Mouse (Mus musculus) lung, embryonic 14.5 days (tissue): ENCODE results near the gene Sos1. TPM values are rescaled to one million over a fixed set of nuclear protein-coding genes. Genes with fewer than 3 reads are reported as not detected.

ENCODE experiments used
- ATAC-seq: fragments of 200-750 bp; cut with Nextera tagmentation; 2 replicates; pipeline ENCODE4 v1.8.0; 2017; ENCODE audit warnings: mild to moderate bottlenecking, moderate TSS enrichment, moderate library complexity; ENCODE audit not compliant: insufficient read depth
- DNase-seq: peaks from one replicate; pipeline ENCODE4 v3.0.0-alpha.2; 2015
- H3K27ac ChIP-seq: fragments of 300-500 bp; sonication (generic); 2 replicates; pipeline ENCODE4 v1.5.1; 2014; ENCODE audit warnings: low read depth, mild to moderate bottlenecking, moderate library complexity
- H3K27me3 ChIP-seq: fragments of 300-500 bp; sonication (generic); 2 replicates; pipeline ENCODE4 v1.6.1; 2014; ENCODE audit warnings: low read length, control low read depth; ENCODE audit not compliant: insufficient read depth
- H3K36me3 ChIP-seq: fragments of 300-500 bp; sonication (generic); 2 replicates; pipeline ENCODE4 v1.6.1; 2014; ENCODE audit warnings: control low read depth; ENCODE audit not compliant: insufficient read depth
- H3K4me1 ChIP-seq: fragments of 300-500 bp; sonication (generic); 2 replicates; pipeline ENCODE4 v1.6.1; 2014; ENCODE audit warnings: antibody characterized with exemption, control low read depth; ENCODE audit not compliant: insufficient read depth
- H3K4me2 ChIP-seq: fragments of 300-500 bp; sonication (generic); 2 replicates; pipeline ENCODE4 v1.6.1; 2014; ENCODE audit warnings: mild to moderate bottlenecking
- H3K4me3 ChIP-seq: fragments of 300-500 bp; sonication (generic); 2 replicates; pipeline ENCODE4 v1.5.1; 2014; ENCODE audit warnings: low read depth, low read length
- H3K9ac ChIP-seq: fragments of 300-500 bp; sonication (generic); 2 replicates; pipeline ENCODE4 v1.6.1; 2014
- H3K9me3 ChIP-seq: fragments of 300-500 bp; sonication (generic); 2 replicates; pipeline ENCODE4 v1.6.1; 2016; ENCODE audit warnings: low read depth, low read length, control low read depth
- CTCF ChIP-seq: IDR thresholded peaks from 2 replicates; pipeline ENCODE4 v1.5.1; 2016; ENCODE audit warnings: antibody characterized with exemption, low read depth
- WGBS: fragments of 180-500 bp; shearing (Covaris S2); extraction: QIAGEN DNeasy Blood & Tissue Kit; methylation state at CpG from one replicate; pipeline ENCODE4 v1.1.7; 2014; 5-methylcytosine and 5-hydroxymethylcytosine counted together
- polyA plus RNA-seq: library from polyadenylated mRNA; unstranded; fragments of >200 nt; fragmentation: Nextera tagmentation; extraction: Ambion mirVana; gene quantifications from 2 replicates; pipeline ENCODE4 v1.2.1, GENCODE M21; 2014

The Sos1 gene
- polyA plus RNA-seq, 1 experiment from 2014 or later: 8.5 TPM

DNA sequence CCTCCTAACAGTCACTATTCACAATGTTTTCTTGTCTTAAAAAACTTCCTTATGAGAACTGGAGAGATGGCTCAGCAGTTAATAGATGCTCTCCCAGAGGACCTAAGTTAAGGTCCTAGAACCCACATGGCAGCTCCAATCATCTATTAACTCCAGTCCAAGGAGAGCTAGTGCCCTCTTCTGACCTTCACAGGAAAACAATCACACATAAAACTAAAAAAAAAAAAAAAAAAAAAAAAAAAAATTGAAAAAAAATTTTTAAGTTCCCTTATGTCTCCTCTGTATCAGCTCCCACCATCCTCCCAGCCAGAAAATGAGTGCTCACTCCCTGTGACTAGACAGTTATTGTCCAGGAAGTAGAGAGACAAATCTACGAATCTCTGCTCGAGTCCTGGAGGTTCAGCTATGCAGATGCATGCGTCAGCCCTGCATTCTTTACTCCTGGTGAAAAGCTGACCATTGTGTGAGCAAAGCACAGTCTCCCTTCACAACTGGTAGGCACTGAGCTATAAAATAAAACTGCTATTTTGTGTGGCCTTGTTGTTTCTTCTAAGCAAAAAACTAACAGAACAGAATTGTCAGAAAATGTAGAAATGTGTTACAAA is 29.7 kb downstream of the Sos1 start:
- H3K27ac ChIP-seq: no peak overlapping the region
- 79% methylated on average over 3 of the region's 3 CpGs for WGBS

DNA sequence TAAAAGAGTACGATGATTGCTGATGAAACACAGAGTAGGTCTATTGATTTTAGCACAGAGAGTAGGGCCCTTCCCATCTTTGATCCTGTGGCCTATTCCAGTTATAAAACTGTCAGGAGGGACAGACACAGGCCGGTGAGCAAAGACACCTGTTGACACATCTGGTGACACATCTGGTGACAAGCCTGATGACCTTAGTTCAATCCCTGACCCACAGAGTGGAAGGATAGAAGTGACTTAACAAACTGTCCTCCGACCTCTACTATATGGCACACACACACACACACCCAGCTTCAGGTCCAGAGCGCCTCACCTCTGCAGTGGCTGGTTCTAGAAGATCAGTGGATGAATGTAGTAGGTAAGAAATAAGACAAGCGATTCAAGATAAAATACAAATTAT is 33.8 kb downstream of the Sos1 start:
- H3K9me3 ChIP-seq: no peaks in the 10 kb centered on the region
- no peak for ATAC-seq
- no peak overlapping the region for H3K4me2 ChIP-seq
- H3K36me3 ChIP-seq: peaks cover 62% of the 10 kb centered on the region
- H3K9ac ChIP-seq: no peak overlapping the region
- WGBS: 85% methylated on average over 5 of the region's 5 CpGs
- H3K27me3 ChIP-seq: no peaks in the 10 kb centered on the region
- no peak for DNase-seq
- TF ChIP-seq CTCF: no peak
- H3K4me1 ChIP-seq: no peaks in the 10 kb centered on the region
- no peak overlapping the region for H3K27ac ChIP-seq
- no peak overlapping the region for H3K4me3 ChIP-seq

More for the DNA sequence above, 29.7 kb downstream of the Sos1 start:
- no peak for TF ChIP-seq CTCF
- Histone ChIP-seq H3K27me3 (no peaks in the 10 kb centered on the region), H3K36me3 (peaks cover 35% of the 10 kb centered on the region), H3K4me2 (no peak overlapping the region), H3K4me3 (no peak overlapping the region), H3K4me1 (no peaks in the 10 kb centered on the region), H3K9ac (no peak overlapping the region), H3K9me3 (no peaks in the 10 kb centered on the region)
- no peak for DNase-seq
- ATAC-seq: no peak

DNA sequence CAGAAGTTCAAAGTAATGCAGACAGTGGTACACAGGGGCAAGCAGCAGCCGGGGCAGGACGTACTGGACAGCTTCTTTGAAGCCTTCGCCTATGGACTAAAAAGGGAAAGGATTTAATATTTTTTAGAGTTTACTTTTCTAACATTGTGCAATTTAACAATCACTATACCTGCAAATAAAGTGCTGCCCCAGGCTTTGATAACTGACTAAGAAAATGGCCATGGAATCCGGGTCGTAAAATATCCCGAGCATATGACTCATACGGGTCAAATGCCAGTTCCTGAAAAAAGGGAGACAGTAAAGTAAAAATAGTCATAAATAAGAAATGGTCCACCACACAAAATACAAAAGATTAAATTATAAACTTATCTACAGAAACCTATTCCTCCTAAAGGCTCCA is 34.8 kb downstream of the Sos1 start:
- TF ChIP-seq CTCF: no peak

DNA sequence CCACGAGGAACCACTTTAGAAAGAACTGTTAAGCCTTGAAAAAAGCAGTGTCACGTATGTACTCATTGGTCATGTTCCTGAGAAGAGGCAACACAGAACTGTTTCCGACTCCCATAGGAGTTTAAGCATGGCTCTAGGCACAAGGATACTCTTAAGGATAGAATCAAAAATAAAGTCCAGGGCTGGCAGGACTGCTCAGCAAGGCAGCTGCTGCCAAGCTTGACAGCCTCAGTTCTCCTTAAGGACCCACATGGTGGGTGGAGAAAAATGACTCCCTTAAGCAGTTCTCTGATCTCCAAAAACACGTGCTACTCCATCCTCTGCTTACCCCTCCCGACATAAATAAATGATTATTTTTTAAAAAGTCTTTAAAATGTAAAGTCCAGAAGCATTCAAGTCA is 44.6 kb downstream of the Sos1 start:
- H3K4me3 ChIP-seq: no peak overlapping the region
- H3K27ac ChIP-seq: no peak overlapping the region
- ATAC-seq: no peak
- DNase-seq: no peak
- no peak for TF ChIP-seq CTCF
- no peaks in the 10 kb centered on the region for H3K27me3 ChIP-seq
- H3K9me3 ChIP-seq: no peaks in the 10 kb centered on the region
- no peaks in the 10 kb centered on the region for H3K4me1 ChIP-seq
- WGBS: 79% methylated on average over 5 of the region's 5 CpGs
- H3K9ac ChIP-seq: no peak overlapping the region
- peaks cover 48% of the 10 kb centered on the region for H3K36me3 ChIP-seq
- H3K4me2 ChIP-seq: no peak overlapping the region

More for the DNA sequence above, 34.8 kb downstream of the Sos1 start:
- Histone ChIP-seq H3K4me1 (no peaks in the 10 kb centered on the region), H3K4me2 (no peak overlapping the region), H3K4me3 (no peak overlapping the region), H3K9me3 (no peaks in the 10 kb centered on the region), H3K27me3 (no peaks in the 10 kb centered on the region), H3K36me3 (peaks cover 64% of the 10 kb centered on the region), H3K27ac (no peak overlapping the region), H3K9ac (no peak overlapping the region)
- 89% methylated on average over 7 of the region's 7 CpGs for WGBS
- no peak for DNase-seq
- ATAC-seq: no peak

DNA sequence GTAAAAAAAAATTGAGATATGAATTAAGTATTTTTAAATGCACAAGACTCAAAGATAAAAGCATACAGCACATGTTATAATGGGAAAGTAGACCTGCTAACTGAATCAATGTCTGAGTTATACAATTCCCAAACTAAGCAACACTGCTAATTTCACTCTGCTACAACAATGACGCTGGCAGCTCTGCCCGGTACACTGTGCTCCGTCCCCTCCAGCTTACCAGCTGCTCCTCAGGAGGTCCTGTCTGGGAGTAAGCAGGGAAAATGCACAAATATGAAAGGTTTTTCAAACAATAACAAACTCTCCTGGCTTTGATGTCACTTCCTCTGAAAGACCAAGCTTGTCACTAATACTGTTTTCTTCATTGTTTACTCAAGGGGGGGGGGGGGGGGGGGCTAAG is 45.8 kb downstream of the Sos1 start:
- DNase-seq (no peak), ATAC-seq (no peak)
- no peak overlapping the region for H3K9ac ChIP-seq
- no peak overlapping the region for H3K4me3 ChIP-seq
- no peak overlapping the region for H3K27ac ChIP-seq
- no peak overlapping the region for H3K4me2 ChIP-seq
- 62% methylated on average over 3 of the region's 3 CpGs for WGBS
- no peaks in the 10 kb centered on the region for H3K4me1 ChIP-seq
- peaks cover 45% of the 10 kb centered on the region for H3K36me3 ChIP-seq
- H3K9me3 ChIP-seq: no peaks in the 10 kb centered on the region
- no peaks in the 10 kb centered on the region for H3K27me3 ChIP-seq
- no peak for TF ChIP-seq CTCF

DNA sequence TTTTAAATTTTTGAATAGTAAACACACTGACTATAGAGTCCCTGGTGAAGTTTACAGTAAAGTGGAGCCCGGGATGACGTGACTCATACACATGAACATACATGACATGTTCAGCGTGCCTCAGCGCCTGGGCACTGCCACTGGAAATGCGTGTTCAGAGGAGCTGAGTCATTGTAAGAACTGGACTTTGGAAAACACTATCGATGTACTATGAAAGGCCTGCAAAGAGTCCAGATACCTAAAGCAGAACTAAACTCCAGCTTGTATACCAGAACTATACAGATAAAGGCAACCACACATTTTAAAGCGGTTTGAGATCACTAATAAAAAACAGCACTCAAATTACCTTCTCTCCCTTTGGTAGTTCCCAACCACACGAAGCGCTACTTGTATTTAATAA is 48.3 kb downstream of the Sos1 start:
- Histone ChIP-seq H3K36me3 (peaks cover 35% of the 10 kb centered on the region), H3K27ac (no peak overlapping the region), H3K9ac (no peak overlapping the region), H3K4me3 (no peak overlapping the region), H3K9me3 (no peaks in the 10 kb centered on the region), H3K4me2 (no peak overlapping the region), H3K27me3 (no peaks in the 10 kb centered on the region), H3K4me1 (no peaks in the 10 kb centered on the region)
- TF ChIP-seq CTCF: no peak
- 95% methylated on average over 9 of the region's 9 CpGs for WGBS
- DNase-seq (no peak), ATAC-seq (no peak)

DNA sequence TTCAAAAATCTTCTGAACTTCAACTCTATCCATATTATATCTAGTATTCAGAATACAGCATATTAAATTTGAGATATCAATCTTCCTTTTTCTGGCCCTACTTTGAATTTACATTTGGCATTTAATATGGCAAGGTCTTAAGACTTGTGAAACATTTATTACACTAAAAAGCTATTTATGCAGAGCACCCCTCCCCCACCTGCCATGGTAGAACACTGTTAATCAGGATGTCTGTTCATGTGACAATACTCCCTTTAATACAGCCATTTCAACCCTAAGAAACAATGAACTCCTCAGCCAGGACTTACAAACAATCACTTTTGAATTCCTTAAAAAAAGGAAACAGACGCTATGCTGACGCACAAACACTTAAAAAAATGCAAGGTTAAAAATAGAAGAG is 52.3 kb downstream of the Sos1 start:
- no peaks in the 10 kb centered on the region for H3K9me3 ChIP-seq
- WGBS: 73% methylated on average over 2 of the region's 2 CpGs
- no peaks in the 10 kb centered on the region for H3K27me3 ChIP-seq
- H3K27ac ChIP-seq: no peak overlapping the region; the same call in 1 of the 2 replicates
- H3K4me2 ChIP-seq: no peak overlapping the region
- H3K9ac ChIP-seq: no peak overlapping the region
- DNase-seq (peak; percentile 12), ATAC-seq (no peak)
- H3K36me3 ChIP-seq: peaks cover 11% of the 10 kb centered on the region
- no peak overlapping the region for H3K4me3 ChIP-seq
- TF ChIP-seq CTCF: no peak
- no peaks in the 10 kb centered on the region for H3K4me1 ChIP-seq
